Mouse (Mus musculus) olfactory bulb, adult 2 months (tissue): ENCODE results near the gene Gm10260. TPM values are rescaled to one million over a fixed set of nuclear protein-coding genes. Genes with fewer than 3 reads are reported as not detected.

Experiments
- H3K27ac ChIP-seq: fragments of 200-500 bp; 2 replicates; pipeline ENCODE4 v1.5.1; 2012; ENCODE audit warnings: low read depth, low read length; ENCODE audit not compliant: insufficient read depth
- H3K4me1 ChIP-seq: fragments of 200-500 bp; 2 replicates; pipeline ENCODE4 v1.6.1; 2012; ENCODE audit warnings: low read length; ENCODE audit not compliant: control insufficient read depth, insufficient read depth
- H3K4me3 ChIP-seq: fragments of 200-500 bp; 2 replicates; pipeline ENCODE4 v1.5.1; 2012; ENCODE audit warnings: mild to moderate bottlenecking, low read depth, low read length, moderate library complexity; ENCODE audit not compliant: insufficient read depth
- CTCF ChIP-seq: fragments of 200-500 bp; IDR thresholded peaks from 2 replicates; pipeline ENCODE4 v1.5.1; 2012; ENCODE audit warnings: low read depth, mild to moderate bottlenecking, low read length, moderate library complexity; ENCODE audit not compliant: insufficient read depth
- POLR2A ChIP-seq: fragments of 200-500 bp; IDR thresholded peaks from 2 replicates; pipeline ENCODE4 v1.6.1; 2012; ENCODE audit warnings: mild to moderate bottlenecking, low read depth, low read length, moderate library complexity; ENCODE audit not compliant: insufficient read depth
- WGBS: fragments of 180-500 bp; shearing (Covaris S2); methylation state at CpG from one replicate; pipeline ENCODE4 v1.1.7; 2018; 5-methylcytosine and 5-hydroxymethylcytosine counted together
- polyA plus RNA-seq: library from polyadenylated mRNA; stranded (reverse); fragments of >200 nt; gene quantifications from 2 replicates; pipeline ENCODE4 v1.2.4, GENCODE M21; 2012; ENCODE audit warnings: low replicate concordance; ENCODE audit not compliant: missing spikeins, insufficient read depth, insufficient read length

The Gm10260 gene
- polyA plus RNA-seq = not detected in 2 replicates

DNA sequence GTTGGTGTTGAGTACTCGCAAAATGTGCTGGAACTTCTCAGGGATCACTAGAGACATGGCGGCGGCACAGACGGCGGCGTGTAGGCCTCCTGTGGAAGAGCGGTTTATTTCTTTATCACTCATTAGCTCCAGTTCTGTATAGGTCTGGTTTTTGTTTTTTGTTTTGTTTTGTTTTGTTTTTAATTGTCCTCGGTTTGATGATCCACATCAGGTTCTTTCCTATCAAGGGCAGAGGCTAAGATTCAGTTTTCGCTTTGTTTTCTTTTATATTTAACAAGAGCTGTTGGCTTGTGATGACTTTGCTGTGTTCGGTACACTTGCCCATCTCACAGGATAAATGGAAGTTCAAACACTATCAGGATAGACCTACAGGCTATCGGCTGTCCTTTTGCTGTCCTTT, at the start of gene Gm10260:
TSS of gene Gm10260 (minus strand) at position 101 of the 400 bp plus-strand sequence.
- Histone ChIP-seq H3K4me3 (no peak within 1 kb of the TSS), H3K4me1 (no peaks in the 10 kb centered on the region; the same call in 1 of the 2 replicates), H3K27ac (no peak within 1 kb of the TSS)
- WGBS = 98% methylated on average over 11 of the region's 11 CpGs
- TF ChIP-seq CTCF = no peak
- no peak for TF ChIP-seq POLR2A

DNA sequence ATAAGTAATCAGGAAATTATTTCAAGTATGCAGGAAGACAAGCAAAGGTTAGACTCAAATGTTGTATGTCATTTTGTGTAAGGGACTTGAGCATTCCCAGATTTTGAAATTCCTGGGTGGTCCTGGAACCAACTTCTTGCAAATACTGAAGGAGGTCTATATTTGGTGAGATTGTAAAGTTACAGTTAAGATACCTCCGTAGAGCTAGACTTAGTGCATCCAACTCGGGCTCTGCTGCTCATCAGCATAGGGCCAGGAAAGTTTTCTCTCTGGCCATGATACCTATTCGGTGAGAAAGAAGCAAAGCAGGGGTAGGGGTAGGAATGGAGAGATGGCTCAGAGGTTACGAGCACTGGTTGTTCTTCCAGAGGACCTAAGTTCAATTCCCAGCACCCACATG, 49.4 kb upstream of the Gm10260 start:
- Histone ChIP-seq H3K4me3 (no peak overlapping the region), H3K27ac (no peak overlapping the region), H3K4me1 (peaks cover 2% of the 10 kb centered on the region; the same call in 1 of the 2 replicates)
- no peak for TF ChIP-seq CTCF
- TF ChIP-seq POLR2A = no peak
- 97% methylated on average over 4 of the region's 4 CpGs for WGBS

DNA sequence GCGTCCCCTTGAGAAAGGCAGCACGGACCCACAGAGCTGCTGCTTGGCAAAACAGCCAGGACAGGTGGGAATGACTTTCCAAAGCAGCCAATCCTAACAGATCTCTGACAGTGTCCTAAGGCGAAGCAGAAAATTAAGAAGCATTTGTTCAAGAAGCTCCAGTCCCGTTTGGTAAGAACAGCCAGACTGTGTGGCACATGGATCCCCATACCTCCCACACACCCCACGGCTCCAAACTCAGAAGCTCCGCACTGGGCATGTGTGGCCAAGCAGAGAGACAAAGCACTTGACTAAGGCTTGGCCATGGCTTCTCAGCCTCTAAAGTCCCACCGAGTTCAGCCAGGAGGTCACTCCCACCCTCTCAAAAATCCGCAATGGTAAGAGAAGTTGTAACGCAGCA, 45.5 kb upstream of the Gm10260 start:
- TF ChIP-seq CTCF (no peak), POLR2A (no peak)
- WGBS = 91% methylated on average over 9 of the region's 9 CpGs
- Histone ChIP-seq H3K27ac (no peak overlapping the region), H3K4me3 (no peak overlapping the region), H3K4me1 (peaks cover 2% of the 10 kb centered on the region; the same call in 1 of the 2 replicates)

DNA sequence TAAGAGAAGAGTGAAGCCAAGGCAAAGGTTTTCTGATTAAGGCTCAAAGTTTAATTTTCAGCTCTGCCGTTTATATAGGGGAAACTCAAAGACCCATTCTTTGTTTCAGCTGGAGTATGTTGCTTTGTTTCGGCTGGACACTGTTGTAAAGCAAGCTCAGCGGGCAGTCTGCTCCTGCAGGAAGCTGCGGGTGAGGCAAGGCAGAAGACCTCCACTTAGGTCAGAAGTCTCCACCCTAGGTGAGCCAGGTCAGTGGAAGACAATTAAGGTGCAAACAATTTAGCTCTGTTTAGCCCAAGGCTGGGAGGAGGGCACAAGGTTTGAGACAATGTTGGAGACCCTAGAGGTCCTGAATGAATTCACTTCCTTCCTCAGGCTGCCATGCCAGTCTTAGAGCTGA, 42.0 kb upstream of the Gm10260 start:
- no peak overlapping the region for H3K27ac ChIP-seq
- 83% methylated on average over 4 of the region's 4 CpGs for WGBS
- peaks cover 2% of the 10 kb centered on the region; the same call in 1 of the 2 replicates for H3K4me1 ChIP-seq
- TF ChIP-seq POLR2A (no peak), CTCF (no peak)
- no peak overlapping the region for H3K4me3 ChIP-seq

DNA sequence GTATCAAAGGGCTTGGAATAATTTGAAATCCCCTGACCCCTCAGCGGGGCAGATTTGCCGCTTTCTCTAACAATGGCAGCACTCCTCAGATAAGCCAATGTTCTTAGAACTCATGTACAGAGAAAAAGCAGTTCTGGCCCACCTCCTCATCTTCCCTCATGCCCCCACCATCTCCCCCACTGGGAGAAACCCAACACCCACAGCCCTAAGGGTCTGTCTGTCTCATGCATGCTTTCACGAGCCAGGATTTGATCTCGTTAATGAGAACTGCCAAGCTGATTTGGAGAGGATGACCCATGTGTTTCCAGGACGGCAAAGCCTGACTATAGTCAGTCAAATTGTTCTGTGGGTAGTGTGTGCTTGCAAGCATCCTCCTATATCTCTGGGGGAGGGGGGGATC, 37.0 kb upstream of the Gm10260 start:
- 72% methylated on average over 5 of the region's 5 CpGs for WGBS
- TF ChIP-seq POLR2A (no peak), CTCF (no peak)
- H3K4me3 ChIP-seq = no peak overlapping the region
- no peaks in the 10 kb centered on the region for H3K4me1 ChIP-seq
- H3K27ac ChIP-seq = no peak overlapping the region

DNA sequence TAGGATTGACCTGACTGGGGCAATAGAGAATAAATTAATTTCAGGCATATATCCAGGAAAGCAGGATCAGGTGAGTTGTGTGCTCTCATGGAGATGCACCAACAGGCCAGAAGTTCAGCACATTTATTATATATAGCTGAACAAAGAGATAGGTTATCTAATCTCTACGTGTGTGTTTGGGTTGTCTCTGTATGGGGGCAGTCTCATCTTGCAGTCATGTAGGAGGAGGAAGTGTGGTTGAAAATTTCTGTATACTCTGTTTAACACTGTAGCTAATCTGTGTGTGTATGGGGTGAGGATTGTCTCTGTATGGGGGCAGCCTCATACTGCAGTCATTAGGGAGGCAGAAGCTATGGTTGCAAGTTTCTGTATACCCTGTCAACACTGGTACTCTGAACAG, 34.3 kb upstream of the Gm10260 start:
- Histone ChIP-seq H3K4me1 (no peaks in the 10 kb centered on the region), H3K27ac (no peak overlapping the region), H3K4me3 (no peak overlapping the region)
- TF ChIP-seq POLR2A (no peak), CTCF (no peak)
- WGBS = 63% methylated on average over 1 of the region's 1 CpGs

DNA sequence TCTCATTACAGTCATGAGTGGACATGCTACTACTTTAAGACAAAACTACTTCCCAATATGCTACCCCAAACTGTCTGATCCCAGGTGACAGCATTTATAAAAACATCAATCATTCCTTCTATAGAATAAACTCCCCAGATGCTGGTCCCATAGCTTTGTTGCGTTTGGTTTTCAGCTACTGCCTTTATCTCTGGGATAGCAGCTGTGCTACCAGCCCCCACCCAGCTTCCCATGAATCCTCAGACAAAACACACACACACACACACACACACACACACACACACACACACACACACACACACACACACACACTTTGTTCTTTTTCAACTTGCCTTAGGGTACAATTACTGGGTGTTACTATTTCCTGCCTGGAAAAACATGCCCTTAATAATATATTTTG, 33.5 kb upstream of the Gm10260 start:
- no peaks in the 10 kb centered on the region for H3K4me1 ChIP-seq
- 67% methylated on average over 1 of the region's 1 CpGs for WGBS
- TF ChIP-seq CTCF (no peak), POLR2A (no peak)
- H3K27ac ChIP-seq = no peak overlapping the region
- no peak overlapping the region for H3K4me3 ChIP-seq

DNA sequence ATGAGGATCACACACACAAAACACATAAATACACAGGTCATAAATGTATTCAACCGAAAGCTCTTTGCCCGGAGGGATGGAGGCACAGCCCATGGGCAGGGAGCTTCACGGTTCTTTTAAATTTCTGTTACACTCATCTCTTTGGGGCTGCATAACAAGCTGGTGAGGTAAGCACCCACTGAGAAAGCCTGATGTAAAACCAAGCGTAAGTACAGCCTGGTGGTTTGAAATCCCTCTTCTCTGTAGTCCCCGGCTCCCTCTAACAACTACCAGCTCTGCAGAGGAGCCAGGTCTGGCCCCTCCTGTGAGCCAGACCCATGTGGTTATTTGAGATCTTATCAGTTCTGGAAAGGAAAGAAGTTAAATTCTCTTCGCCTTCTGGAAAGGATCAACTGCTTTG, 31.2 kb upstream of the Gm10260 start:
- Histone ChIP-seq H3K4me3 (no peak overlapping the region), H3K27ac (no peak overlapping the region), H3K4me1 (no peaks in the 10 kb centered on the region)
- TF ChIP-seq CTCF = no peak
- no peak for TF ChIP-seq POLR2A
- 85% methylated on average over 6 of the region's 6 CpGs for WGBS

DNA sequence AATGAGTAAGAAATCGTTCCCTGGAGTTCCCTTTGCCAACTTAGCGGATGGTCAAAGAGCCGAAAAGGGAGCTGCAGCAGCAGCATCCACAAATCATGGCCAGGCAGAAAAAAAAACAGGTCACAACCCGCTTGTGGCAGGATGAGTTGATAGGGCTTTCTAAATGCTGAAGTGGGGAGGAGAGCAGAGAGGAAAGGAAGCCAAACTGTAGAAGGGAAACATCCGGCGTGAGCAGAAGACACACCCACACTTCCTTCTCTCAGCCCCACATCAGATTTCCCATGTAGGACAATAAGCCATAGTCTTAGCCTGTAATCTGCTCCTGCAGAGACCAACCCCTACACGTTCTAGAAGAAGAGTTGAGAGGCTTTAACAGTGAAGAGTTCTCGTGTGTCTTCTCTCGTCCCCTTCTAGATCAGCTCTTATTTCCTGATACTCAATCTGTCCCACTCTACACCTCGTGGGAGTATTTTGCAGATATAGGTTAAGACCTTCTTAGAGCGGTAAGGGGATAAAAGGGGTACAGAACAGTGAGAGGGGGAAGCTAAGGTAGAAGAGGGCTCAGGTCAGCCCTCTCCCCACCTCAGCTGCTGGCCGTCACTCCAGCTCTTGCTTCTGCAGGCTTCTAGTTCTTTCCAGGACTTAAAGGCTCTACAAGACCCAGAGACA, 29.5 kb upstream of the Gm10260 start:
- Histone ChIP-seq H3K27ac (no peak overlapping the region), H3K4me3 (no peak overlapping the region), H3K4me1 (no peaks in the 10 kb centered on the region)
- 92% methylated on average over 12 of the region's 12 CpGs for WGBS
- TF ChIP-seq CTCF = no peak
- no peak for TF ChIP-seq POLR2A

DNA sequence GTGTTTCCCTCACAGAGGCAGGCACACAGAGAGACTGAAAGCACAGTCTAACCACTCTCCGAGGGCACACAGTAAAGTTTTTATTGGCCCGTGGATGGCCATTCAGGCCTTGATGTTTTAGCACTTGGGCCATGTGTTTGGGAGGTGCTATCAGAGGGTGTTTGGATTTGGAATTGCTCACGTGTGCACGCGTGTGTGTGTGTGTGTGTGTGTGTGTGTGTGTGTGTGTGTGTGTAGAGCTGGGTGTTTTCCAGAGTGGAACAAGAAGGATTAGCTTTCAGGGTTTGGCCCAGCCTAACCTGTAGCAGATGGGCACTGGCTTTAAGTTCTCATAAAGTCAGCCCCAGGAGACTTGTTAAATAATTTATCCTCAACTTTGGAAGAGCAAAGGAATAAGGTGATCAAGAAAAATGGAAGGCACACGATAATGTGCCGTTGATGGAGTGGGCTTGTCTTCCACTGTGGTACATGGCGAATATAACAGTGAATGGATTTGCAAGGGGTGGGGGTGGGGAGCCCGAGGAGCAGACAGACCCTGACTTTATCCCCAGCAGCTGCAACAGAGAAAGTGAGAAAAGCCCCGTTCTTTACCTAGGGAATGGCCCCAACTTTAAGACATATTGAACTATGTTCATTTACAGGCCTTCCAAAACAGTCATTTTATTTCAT, 24.9 kb upstream of the Gm10260 start:
- TF ChIP-seq POLR2A (no peak), CTCF (no peak)
- Histone ChIP-seq H3K4me1 (no peaks in the 10 kb centered on the region), H3K27ac (no peak overlapping the region), H3K4me3 (no peak overlapping the region)
- WGBS = 85% methylated on average over 10 of the region's 10 CpGs
